Mouse (Mus musculus) adrenal gland, adult 2 months (tissue): ENCODE data around the gene 4833427G06Rik. TPM values are rescaled to one million over a fixed set of nuclear protein-coding genes. Genes with fewer than 3 reads are reported as not detected.
A peak's percentile ranks its signal among the peaks of the same experiment; 100 is the strongest.
"Not testable (repeated sequence)": the region's sequence is repeated elsewhere in the genome, so short reads cannot be mapped to it uniquely, and the experiment has no call there.

ENCODE experiments used
- DNase-seq: peaks from one replicate; pipeline ENCODE4 v3.0.0; 2021
- long read RNA-seq: library from polyadenylated mRNA; stranded (forward); transcript quantifications from one replicate; pipeline ENCODE4 v2.0.0, GENCODE M21; 2021
- polyA plus RNA-seq: library from polyadenylated mRNA; depleted of rRNA; stranded (reverse); fragments of >200 nt; gene quantifications from 2 replicates; pipeline ENCODE4 v1.2.3, GENCODE M21; 2012; rRNA removed
- total RNA-seq, 2 experiments: library from RNA; stranded (reverse); gene quantifications; 2 replicates each; pipeline ENCODE4 v1.2.3; 2021

Gene 4833427G06Rik
- total RNA-seq = not detected
- polyA plus RNA-seq = not detected in 2 replicates
- long read RNA-seq = 0 reads

- DNase-seq = peak; percentile 86
Measured at GRCm38 (mm10) chr9:51101756-51102425, at the start of gene 4833427G06Rik. Gene 4833427G06Rik (minus strand): TSS chr9:51102078.

- no peak for DNase-seq
Measured at GRCm38 (mm10) chr9:51147294-51147693, 45.4 kb upstream of the 4833427G06Rik start.

GRCm38 (mm10) chr9:51146496-51146895 is 44.6 kb upstream of the 4833427G06Rik start:
- DNase-seq = no peak

GRCm38 (mm10) chr9:51144218-51144617 is 42.3 kb upstream of the 4833427G06Rik start:
- no peak for DNase-seq

- no peak for DNase-seq
Measured at GRCm38 (mm10) chr9:51143437-51143836, 41.6 kb upstream of the 4833427G06Rik start.

- no peak for DNase-seq
Measured at GRCm38 (mm10) chr9:51140711-51141110, 38.8 kb upstream of the 4833427G06Rik start.

GRCm38 (mm10) chr9:51139401-51139800 is 37.5 kb upstream of the 4833427G06Rik start:
- DNase-seq = not testable (repeated sequence)

GRCm38 (mm10) chr9:51138301-51138700 is 36.4 kb upstream of the 4833427G06Rik start:
- DNase-seq = no peak

- no peak for DNase-seq
Measured at GRCm38 (mm10) chr9:51137836-51138235, 36.0 kb upstream of the 4833427G06Rik start.

GRCm38 (mm10) chr9:51137432-51137831 is 35.6 kb upstream of the 4833427G06Rik start:
- no peak for DNase-seq

- DNase-seq = peak; percentile 58
Measured at GRCm38 (mm10) chr9:51136985-51137384, 35.1 kb upstream of the 4833427G06Rik start.

- no peak for DNase-seq
Measured at GRCm38 (mm10) chr9:51114767-51115166, 12.9 kb upstream of the 4833427G06Rik start.

- no peak for DNase-seq
Measured at GRCm38 (mm10) chr9:51105751-51106150, 3.9 kb upstream of the 4833427G06Rik start.

GRCm38 (mm10) chr9:51103808-51104514 is 2.1 kb upstream of the 4833427G06Rik start:
- DNase-seq = peak; percentile 70

- peak; percentile 85 for DNase-seq
Measured at GRCm38 (mm10) chr9:51102963-51103807, 1.3 kb upstream of the 4833427G06Rik start.

GRCm38 (mm10) chr9:51096306-51096705 is 5.6 kb downstream of the 4833427G06Rik start:
- peak; percentile 75 for DNase-seq

- no peak for DNase-seq
Measured at GRCm38 (mm10) chr9:51093697-51094096, 8.2 kb downstream of the 4833427G06Rik start.

GRCm38 (mm10) chr9:51081614-51082013 is 20.3 kb downstream of the 4833427G06Rik start:
- DNase-seq = no peak

GRCm38 (mm10) chr9:51076979-51077315 is 24.9 kb downstream of the 4833427G06Rik start, which contains the start of gene Layn:
Gene Layn (minus strand): TSS chr9:51077094.
- DNase-seq = peak; percentile 86

GRCm38 (mm10) chr9:51076300-51076978 is 25.4 kb downstream of the 4833427G06Rik start:
- DNase-seq = peak; percentile 29

GRCm38 (mm10) chr9:51075780-51076179 is 26.1 kb downstream of the 4833427G06Rik start:
- peak; percentile 27 for DNase-seq

- peak; percentile 49 for DNase-seq
Measured at GRCm38 (mm10) chr9:51070801-51071200, 31.1 kb downstream of the 4833427G06Rik start.
